Mouse (Mus musculus): ENCODE data around the gene Tpp2.
A peak's percentile ranks its signal among the peaks of the same experiment; 100 is the strongest.

DNA sequence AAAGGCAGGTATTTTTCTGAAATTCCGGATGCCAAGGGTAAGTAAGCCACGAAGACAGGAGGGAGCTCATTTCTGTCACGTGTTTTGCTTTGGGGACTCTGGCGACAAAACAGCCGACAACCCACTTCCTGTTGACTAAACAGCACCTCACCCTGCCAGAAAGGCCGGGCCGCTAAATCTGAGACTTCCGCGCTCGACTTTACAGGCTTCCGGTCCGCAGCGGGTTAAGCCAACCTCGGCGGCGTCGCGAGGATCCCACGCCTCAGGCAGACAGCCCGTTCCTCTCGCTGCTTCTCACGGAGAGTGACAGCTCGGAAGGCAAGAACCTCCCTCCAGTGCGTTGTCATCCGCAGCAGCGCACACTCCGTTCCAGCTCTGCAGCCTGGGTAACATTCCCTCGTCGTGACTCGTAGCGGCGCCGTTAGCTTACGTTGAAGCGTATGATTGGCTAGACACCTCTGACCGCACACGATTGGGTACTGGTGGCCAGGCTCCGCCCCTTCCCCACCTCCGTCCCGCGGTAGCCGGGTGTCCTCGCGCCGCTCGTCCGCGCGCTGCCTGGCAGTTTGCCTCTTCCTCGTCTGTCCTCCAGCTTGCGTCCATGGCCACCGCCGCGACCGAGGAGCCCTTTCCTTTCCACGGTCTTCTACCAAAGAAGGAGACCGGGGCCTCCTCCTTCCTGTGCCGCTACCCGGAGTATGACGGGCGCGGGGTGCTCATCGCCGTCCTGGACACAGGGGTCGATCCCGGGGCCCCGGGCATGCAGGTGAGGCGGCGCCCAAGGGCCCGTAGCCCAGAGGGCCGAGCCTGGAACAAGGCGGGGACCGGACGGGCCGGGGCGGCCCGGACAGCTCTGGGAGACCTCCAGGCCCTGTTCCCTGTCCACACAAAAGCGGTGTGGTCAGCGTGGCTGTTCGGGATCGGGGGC is at the start of gene Tpp2:
- TF ChIP-seq POLR2AphosphoS5 (IDR thresholded peaks at IDR 0.05; ENCODE audit: borderline replicate concordance, low read depth, low read length): peak; percentile 86; the same call in 1 of the 2 replicates
- TF ChIP-seq CTCF (IDR thresholded peaks at IDR 0.05 in 2 of 3, conservative IDR thresholded peaks at IDR 0.05 in 1 of 3; ENCODE audit: control insufficient read depth in 1 of 3, insufficient read depth in 1 of 3, low read depth in 2 of 3, low read length in 3 of 3, poor library complexity in 1 of 3, severe bottlenecking in 1 of 3): no peak

All from MEL (cell line).